Mouse (Mus musculus) olfactory bulb, adult 2 months (tissue): ENCODE data around the gene Gm42517.

Experiments used
- CTCF ChIP-seq: fragments of 200-500 bp; IDR thresholded peaks from 2 replicates; pipeline ENCODE4 v1.5.1; 2012; ENCODE audit warnings: low read depth, mild to moderate bottlenecking, low read length, moderate library complexity; ENCODE audit not compliant: insufficient read depth
- POLR2A ChIP-seq: fragments of 200-500 bp; IDR thresholded peaks from 2 replicates; pipeline ENCODE4 v1.6.1; 2012; ENCODE audit warnings: mild to moderate bottlenecking, low read depth, low read length, moderate library complexity; ENCODE audit not compliant: insufficient read depth

GRCm38 (mm10) chr5:108378346-108378745, 10.6 kb upstream of the Gm42517 start:
- TF ChIP-seq CTCF (no peak), POLR2A (no peak)
